Mouse (Mus musculus) regulatory T cell (primary cell): Measurements from ENCODE around the gene Isg20.

Source experiments
- in situ Hi-C: fragments of 300-600 bp; cut with MboI, MseI; formaldehyde crosslinking; loops from one replicate; pipeline ENCODE4 v1.15.1; 2025; ENCODE audit warnings: high pct_unique_total_duplicates

The Isg20 gene

DNA sequence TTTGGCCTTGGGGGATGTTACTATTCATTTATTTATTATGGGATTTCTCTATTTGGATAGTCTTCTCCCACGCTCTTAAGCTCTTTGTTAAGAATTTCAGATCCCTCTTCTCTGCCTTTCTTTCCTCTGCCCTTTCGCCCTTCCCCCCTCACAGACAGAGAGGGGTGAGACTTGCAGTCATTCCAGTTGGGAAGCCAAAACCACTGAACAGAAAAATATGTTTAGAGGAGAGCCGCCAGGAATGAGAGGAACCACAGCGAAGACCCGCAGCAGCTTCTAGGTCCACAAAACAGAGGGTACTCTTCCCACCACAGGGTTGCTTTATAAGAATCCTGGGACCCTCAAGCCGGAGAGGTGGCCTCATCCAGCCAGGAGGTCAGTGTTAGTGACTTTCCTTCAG is 41.4 kb downstream of the Isg20 start:
- in situ Hi-C loops = no loop called here

DNA sequence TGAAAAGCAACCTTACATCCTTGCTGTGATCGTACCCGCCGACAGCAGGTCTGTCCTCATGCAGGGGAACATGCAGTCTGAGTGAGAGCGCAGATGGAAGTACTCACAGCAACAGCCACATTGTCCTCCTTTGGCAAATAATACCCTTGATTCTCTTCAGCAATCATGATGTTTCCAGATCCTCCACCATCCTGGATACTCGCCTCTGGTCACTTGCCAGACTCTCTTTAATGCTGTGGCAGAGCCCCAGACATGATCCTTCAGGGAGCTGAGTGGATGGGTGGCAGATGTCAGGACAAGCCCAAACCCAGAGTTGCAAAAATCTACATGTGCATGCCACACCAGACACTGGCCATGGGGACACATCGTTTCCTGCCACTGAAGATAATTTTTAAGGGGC is 41.9 kb downstream of the Isg20 start:
- in situ Hi-C loops = no loop called here

DNA sequence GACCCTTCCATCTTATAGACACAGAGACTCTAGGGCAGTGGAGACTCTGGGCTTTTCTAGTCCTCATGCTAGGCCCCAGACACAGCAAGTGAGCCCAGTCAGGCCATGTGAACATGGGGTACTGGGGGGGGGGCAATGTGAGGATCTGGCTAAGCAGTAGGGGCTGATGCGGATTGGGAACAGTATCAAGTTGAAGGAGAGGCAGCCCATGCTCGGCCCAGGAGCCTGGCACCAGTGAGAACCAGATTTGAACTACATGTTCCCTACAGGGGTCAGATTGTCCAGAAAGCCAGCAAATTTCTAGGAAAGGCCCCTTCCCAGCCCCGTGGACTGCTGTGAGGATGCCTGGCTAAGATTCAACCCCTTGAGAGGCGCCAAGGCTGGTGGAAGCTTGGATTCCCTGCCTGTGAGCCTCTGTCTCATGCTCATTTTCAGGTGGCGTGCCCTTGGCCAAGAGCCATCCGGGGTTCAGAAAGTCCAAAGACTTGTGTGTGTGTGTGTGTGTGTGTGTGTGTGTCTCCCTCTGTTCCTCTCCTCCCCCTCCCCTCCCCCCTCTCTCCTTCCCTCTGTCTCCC is 45.4 kb downstream of the Isg20 start:
- in situ Hi-C loops = no loop called here

DNA sequence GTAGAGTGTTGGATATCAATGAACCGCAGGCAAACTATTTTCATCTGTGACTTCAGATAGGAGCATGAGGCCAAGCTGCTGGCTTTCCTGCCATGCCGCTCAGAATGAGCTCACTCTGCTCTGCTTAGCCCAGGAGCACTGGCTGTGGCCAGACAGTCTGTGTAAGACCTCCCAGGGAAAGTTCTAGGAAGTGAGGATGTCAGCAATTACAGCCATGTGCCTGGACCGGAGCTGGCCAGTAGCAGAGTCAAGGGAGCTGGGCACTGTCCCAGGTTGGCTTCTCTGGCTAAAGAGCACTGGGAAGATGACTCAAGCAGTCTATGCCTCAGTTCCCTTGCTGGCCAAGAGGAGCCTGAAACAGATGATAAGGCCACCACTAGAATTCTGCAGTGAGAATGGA is 50.7 kb downstream of the Isg20 start:
- in situ Hi-C loops = no loop called here
